Mouse (Mus musculus) heart, adult 2 months (tissue): ENCODE data around the gene Rpl23.

Experiments used
- CTCF ChIP-seq: fragments of 200-600 bp; IDR thresholded peaks from 2 replicates; pipeline ENCODE4 v1.8.1; 2022; ENCODE audit warnings: antibody characterized with exemption, mild to moderate bottlenecking, moderate library complexity
- EP300 ChIP-seq: fragments of 200-500 bp; IDR thresholded peaks from 2 replicates; pipeline ENCODE4 v1.6.1; 2011; ENCODE audit warnings: low read depth, low read length, control low read depth; ENCODE audit not compliant: insufficient read depth
- POLR2A ChIP-seq: fragments of 200-500 bp; IDR thresholded peaks from 2 replicates; pipeline ENCODE4 v1.6.1; 2011; ENCODE audit warnings: mild to moderate bottlenecking, low read depth, low read length, control low read depth; ENCODE audit not compliant: insufficient read depth

DNA sequence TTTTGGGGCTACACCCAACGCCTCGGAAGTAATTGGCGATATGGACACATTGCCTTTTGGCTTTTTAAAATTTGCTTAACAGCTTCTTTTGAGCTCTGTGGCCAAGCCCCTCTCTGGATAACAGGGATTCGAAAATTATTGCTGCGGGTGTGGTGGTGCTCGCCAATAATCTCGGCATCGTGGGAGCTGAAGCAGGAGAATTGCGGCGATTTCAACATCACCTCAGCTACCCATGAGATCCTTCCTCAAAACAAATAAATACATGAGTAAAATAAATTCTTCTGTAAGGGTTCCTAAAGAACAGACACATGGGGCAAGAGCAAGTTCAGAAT lies 293 bp upstream of the Rpl23 start:
- peak; percentile 81; the same call in 1 of the 2 replicates for TF ChIP-seq POLR2A
- TF ChIP-seq CTCF, result no peak
- no peak for TF ChIP-seq EP300
